Mouse (Mus musculus) adrenal gland, postnatal 4 days (tissue): ENCODE measurements around the gene Basp1. TPM values are rescaled to one million over a fixed set of nuclear protein-coding genes. Genes with fewer than 3 reads are reported as not detected.

Experiments used
- DNase-seq, 2 experiments: peaks; one replicate each; pipeline ENCODE4 v3.0.0; 2021 to 2022; ENCODE audit warnings: low spot score in 2 of 2, mixed read lengths in 2 of 2
- total RNA-seq, 2 experiments: library from RNA; stranded (reverse); gene quantifications; 2 replicates each; pipeline ENCODE4 v1.2.3; 2021

Basp1 gene
- total RNA-seq, 2 experiments from 2014 or later, result 44.9 to 61.0 TPM

GRCm38 (mm10) chr15:25364819-25365463, 48.6 kb downstream of the Basp1 start:
- no peak for DNase-seq

GRCm38 (mm10) chr15:25364160-25364818, 49.3 kb downstream of the Basp1 start:
- DNase-seq, result peak in 1 of 2 experiments; percentile 12

GRCm38 (mm10) chr15:25363636-25364035, 49.9 kb downstream of the Basp1 start:
- no peak for DNase-seq

GRCm38 (mm10) chr15:25360825-25361224, 52.7 kb downstream of the Basp1 start:
- DNase-seq, result no peak

- DNase-seq, result no peak
Measured at GRCm38 (mm10) chr15:25358680-25359097, 54.9 kb downstream of the Basp1 start.

GRCm38 (mm10) chr15:25355339-25355738, 58.2 kb downstream of the Basp1 start:
- no peak for DNase-seq

GRCm38 (mm10) chr15:25354738-25355137, 58.8 kb downstream of the Basp1 start:
- DNase-seq, result no peak

GRCm38 (mm10) chr15:25353498-25353897, 60.1 kb downstream of the Basp1 start:
- DNase-seq, result no peak

- DNase-seq, result no peak
Measured at GRCm38 (mm10) chr15:25343263-25343662, 70.3 kb downstream of the Basp1 start.

- DNase-seq, result no peak
Measured at GRCm38 (mm10) chr15:25335277-25335676, 78.3 kb downstream of the Basp1 start.

GRCm38 (mm10) chr15:25331877-25332445, 81.6 kb downstream of the Basp1 start:
- DNase-seq, result no peak

GRCm38 (mm10) chr15:25330946-25331345, 82.6 kb downstream of the Basp1 start:
- DNase-seq, result no peak

GRCm38 (mm10) chr15:25322601-25323000, 91.0 kb downstream of the Basp1 start:
- no peak for DNase-seq

- DNase-seq, result no peak
Measured at GRCm38 (mm10) chr15:25322111-25322510, 91.5 kb downstream of the Basp1 start.

- DNase-seq, result no peak
Measured at GRCm38 (mm10) chr15:25321636-25322035, 91.9 kb downstream of the Basp1 start.

GRCm38 (mm10) chr15:25314471-25314870, 99.1 kb downstream of the Basp1 start:
- DNase-seq, result no peak

Other genes starting within 250 kb of the Basp1 start
- gene Myo10, start 208.8 kb upstream of the Basp1 start, total RNA-seq, result 10 to 100 TPM; 87.7 to 91.2 TPM